Mouse (Mus musculus): Measurements from ENCODE around the gene Sirt2.

- peak; percentile 53; the same call in 1 of the 2 replicates for TF ChIP-seq CTCF (IDR thresholded peaks at IDR 0.05; ENCODE audit: low read depth, low read length)
- no peak for TF ChIP-seq TAL1 (conservative IDR thresholded peaks at IDR 0.05; ENCODE audit: low read depth, low read length)
- no peak for TF ChIP-seq GATA1 (IDR thresholded peaks at IDR 0.05; ENCODE audit: borderline replicate concordance, low read length)
Observed at GRCm38 (mm10) chr7:28741709-28742438, 24.7 kb upstream of the Sirt2 start, which contains the start of the genes Mrps12 and Sars2.

All from G1E (cell line).